Mouse (Mus musculus) heart, embryonic 11.5 days (tissue): ENCODE results near the gene Tas2r139. TPM values are rescaled to one million over a fixed set of nuclear protein-coding genes. Genes with fewer than 3 reads are reported as not detected.
"Not testable (repeated sequence)": the region's sequence is repeated elsewhere in the genome, so short reads cannot be mapped to it uniquely, and the experiment has no call there.

ENCODE experiments used
- ATAC-seq: fragments of 200-750 bp; cut with Nextera tagmentation; replicated peaks from 2 replicates; pipeline ENCODE4 v1.8.0; 2017; ENCODE audit warnings: moderate library complexity; ENCODE audit not compliant: insufficient number of reproducible peaks, low FRiP score, low TSS enrichment
- H3K27ac ChIP-seq: fragments of 300-500 bp; sonication (generic); 2 replicates; pipeline ENCODE4 v1.5.1; 2014; ENCODE audit warnings: mild to moderate bottlenecking, low read depth, low read length
- H3K27me3 ChIP-seq: fragments of 300-500 bp; sonication (generic); 2 replicates; pipeline ENCODE4 v1.6.1; 2014; ENCODE audit warnings: mild to moderate bottlenecking, low read length, mixed read lengths; ENCODE audit not compliant: control insufficient read depth, insufficient read depth
- H3K36me3 ChIP-seq: fragments of 300-500 bp; sonication (generic); 2 replicates; pipeline ENCODE4 v1.6.1; 2014; ENCODE audit warnings: mild to moderate bottlenecking, low read length, moderate library complexity, mixed read lengths; ENCODE audit not compliant: control insufficient read depth, insufficient read depth
- H3K4me1 ChIP-seq: fragments of 300-500 bp; sonication (generic); 2 replicates; pipeline ENCODE4 v1.6.1; 2014; ENCODE audit warnings: low read length; ENCODE audit not compliant: control insufficient read depth, insufficient read depth
- H3K4me2 ChIP-seq: fragments of 300-500 bp; sonication (generic); 2 replicates; pipeline ENCODE4 v1.6.1; 2014; ENCODE audit warnings: mild to moderate bottlenecking, moderate library complexity
- H3K4me3 ChIP-seq: fragments of 300-500 bp; sonication (generic); 2 replicates; pipeline ENCODE4 v1.5.1; 2014; ENCODE audit warnings: low read depth, low read length
- H3K9ac ChIP-seq: fragments of 300-500 bp; sonication (generic); 2 replicates; pipeline ENCODE4 v1.6.1; 2014; ENCODE audit warnings: mild to moderate bottlenecking, low read depth, low read length, moderate library complexity
- H3K9me3 ChIP-seq: fragments of 300-500 bp; sonication (generic); replicated peaks from 2 replicates; pipeline ENCODE4 v1.6.1; 2016; ENCODE audit warnings: low read length; ENCODE audit not compliant: control insufficient read depth
- WGBS: fragments of 180-500 bp; shearing (Covaris S2); extraction: QIAGEN DNeasy Blood & Tissue Kit; methylation state at CpG from one replicate; pipeline ENCODE4 v1.1.7; 2014; ENCODE audit not compliant: insufficient replicate concordance; 5-methylcytosine and 5-hydroxymethylcytosine counted together
- polyA plus RNA-seq: library from polyadenylated mRNA; unstranded; fragments of >200 nt; fragmentation: Nextera tagmentation; extraction: Ambion mirVana; gene quantifications from 2 replicates; pipeline ENCODE4 v1.2.1, GENCODE M21; 2014

Tas2r139 gene
- polyA plus RNA-seq = not detected in 2 replicates

DNA sequence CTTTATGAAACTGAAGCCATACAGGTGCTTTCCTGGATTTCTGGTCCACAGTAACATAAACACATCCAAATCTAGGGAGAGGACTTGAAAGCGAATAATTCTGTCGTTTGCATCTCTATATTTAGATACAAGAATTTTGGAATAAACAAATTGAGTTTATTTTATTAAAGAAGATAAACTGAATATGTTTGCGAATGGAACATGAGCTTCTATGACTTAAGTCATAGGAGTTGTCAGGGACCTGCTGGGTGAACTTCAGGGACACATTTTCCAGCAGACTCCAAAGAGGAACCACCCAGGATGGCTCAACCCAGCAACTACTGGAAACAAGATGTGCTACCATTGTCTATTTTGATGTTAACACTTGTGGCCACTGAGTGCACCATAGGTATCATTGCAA, at the start of gene Tas2r139:
Gene Tas2r139 (plus strand): TSS at position 301 of the 400 bp plus-strand sequence.
- no peaks in the 10 kb centered on the region for H3K4me1 ChIP-seq
- H3K36me3 ChIP-seq = no peaks in the 10 kb centered on the region
- no peak for ATAC-seq
- H3K4me2 ChIP-seq = no peak within 1 kb of the TSS
- WGBS = 58% methylated on average over 3 of the region's 3 CpGs
- no peaks in the 10 kb centered on the region for H3K27me3 ChIP-seq
- H3K4me3 ChIP-seq = no peak within 1 kb of the TSS
- H3K9me3 ChIP-seq = no peaks in the 10 kb centered on the region
- no peak within 1 kb of the TSS for H3K27ac ChIP-seq
- no peak within 1 kb of the TSS for H3K9ac ChIP-seq

DNA sequence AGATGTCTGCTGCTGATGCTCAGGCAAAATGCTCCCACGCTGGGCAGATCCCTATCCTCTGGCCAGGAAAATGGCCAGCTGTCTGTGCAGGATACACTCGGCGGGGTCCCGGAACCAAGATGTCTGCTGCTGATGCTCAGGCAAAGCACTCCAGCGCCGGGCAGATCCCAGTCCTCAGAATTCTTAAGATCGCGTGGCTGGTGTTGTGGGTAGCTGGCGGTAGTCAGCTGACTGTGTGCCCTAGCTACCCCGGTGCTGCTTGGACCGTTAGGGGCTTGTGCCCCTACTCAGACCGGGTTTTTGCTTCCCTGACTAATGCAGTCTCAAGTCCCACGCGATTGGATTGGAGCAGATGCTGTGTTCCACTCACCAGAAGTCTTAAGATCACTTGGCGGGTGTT, 10.4 kb downstream of the Tas2r139 start:
- not testable (repeated sequence) for H3K4me3 ChIP-seq, H3K4me1 ChIP-seq, H3K9me3 ChIP-seq, H3K36me3 ChIP-seq, H3K27me3 ChIP-seq, H3K9ac ChIP-seq, ATAC-seq, H3K27ac ChIP-seq, H3K4me2 ChIP-seq
- WGBS = 59% methylated on average over 15 of the region's 15 CpGs

DNA sequence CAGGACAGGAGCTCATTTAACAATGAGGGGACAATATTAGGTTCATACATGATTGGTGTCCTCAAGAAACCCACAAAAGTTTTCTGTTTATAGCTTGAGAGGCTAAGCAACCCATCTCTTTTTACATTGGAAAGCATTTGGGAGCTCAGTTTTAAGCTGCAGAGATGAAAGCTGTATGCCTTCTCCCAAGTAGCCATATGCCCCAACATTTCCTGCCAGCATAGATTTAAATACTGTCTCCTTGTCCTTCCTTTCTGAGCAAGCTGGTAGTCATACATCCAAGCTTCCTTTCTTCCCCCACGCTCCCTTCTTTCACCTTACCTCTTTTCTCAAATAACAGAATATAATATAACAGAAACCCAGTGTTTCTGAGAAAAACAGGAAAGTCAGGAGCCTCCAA, 41.7 kb downstream of the Tas2r139 start:
- H3K9ac ChIP-seq = no peak overlapping the region
- no peak for ATAC-seq
- H3K4me2 ChIP-seq = no peak overlapping the region
- no peaks in the 10 kb centered on the region for H3K4me1 ChIP-seq
- no peak overlapping the region for H3K27ac ChIP-seq
- no peaks in the 10 kb centered on the region for H3K27me3 ChIP-seq
- 57% methylated on average over 1 of the region's 1 CpGs for WGBS
- H3K4me3 ChIP-seq = no peak overlapping the region
- no peaks in the 10 kb centered on the region for H3K36me3 ChIP-seq
- no peaks in the 10 kb centered on the region for H3K9me3 ChIP-seq

DNA sequence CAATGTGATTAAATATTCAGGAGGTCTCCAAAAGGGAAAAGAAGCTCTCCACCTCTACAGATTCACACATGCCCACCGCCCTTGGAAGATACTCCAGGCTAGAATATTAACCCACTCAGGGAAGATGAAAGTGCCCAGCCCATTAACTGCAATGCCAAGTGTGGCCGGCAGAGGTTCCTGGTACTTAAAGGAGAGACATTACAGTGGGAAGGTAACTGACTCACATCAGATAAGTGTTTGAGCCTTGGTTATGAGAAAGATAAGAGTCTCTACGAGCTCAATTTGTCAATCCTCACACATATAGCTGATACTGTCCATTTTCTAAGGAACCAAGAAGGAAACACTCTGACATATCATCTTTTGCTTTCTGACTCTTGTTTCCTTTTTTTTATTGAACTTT, 45.5 kb downstream of the Tas2r139 start:
- Histone ChIP-seq H3K4me2 (no peak overlapping the region), H3K27me3 (no peaks in the 10 kb centered on the region), H3K27ac (no peak overlapping the region), H3K4me1 (no peaks in the 10 kb centered on the region), H3K9ac (no peak overlapping the region), H3K36me3 (no peaks in the 10 kb centered on the region), H3K9me3 (no peaks in the 10 kb centered on the region), H3K4me3 (no peak overlapping the region)
- WGBS = 36% methylated on average over 3 of the region's 3 CpGs
- ATAC-seq = no peak

Other genes starting within 250 kb of the Tas2r139 start
- not detected in 2 replicates for gene Sval1, start 189.3 kb upstream of the Tas2r139 start, polyA plus RNA-seq
- not detected in 2 replicates for gene Sval3, start 172.8 kb upstream of the Tas2r139 start, polyA plus RNA-seq
- gene Sva, start 102.5 kb upstream of the Tas2r139 start, polyA plus RNA-seq = not detected in 2 replicates
- gene Tas2r144, start 74.4 kb downstream of the Tas2r139 start, polyA plus RNA-seq = not detected in 2 replicates
- gene Gstk1, start 105.0 kb downstream of the Tas2r139 start, polyA plus RNA-seq = 13.4 and 14.7 TPM in 2 replicates
- gene Tmem139, start 121.0 kb downstream of the Tas2r139 start, polyA plus RNA-seq = 0.51 TPM in 1 of 2 replicates, not detected in the other
- 34.4 and 34.7 TPM in 2 replicates for gene Casp2, start 124.0 kb downstream of the Tas2r139 start, polyA plus RNA-seq
- 0.55 and 0.82 TPM in 2 replicates for gene Clcn1, start 145.7 kb downstream of the Tas2r139 start, polyA plus RNA-seq
- 0.23 and 0.25 TPM in 2 replicates for gene Fam131b, start 183.7 kb downstream of the Tas2r139 start, polyA plus RNA-seq
- gene Zyx, start 208.7 kb downstream of the Tas2r139 start, polyA plus RNA-seq = 159 and 177 TPM in 2 replicates
- gene Epha1, start 232.3 kb downstream of the Tas2r139 start, polyA plus RNA-seq = 1.7 and 2.3 TPM in 2 replicates